In the genomic region with DNA sequence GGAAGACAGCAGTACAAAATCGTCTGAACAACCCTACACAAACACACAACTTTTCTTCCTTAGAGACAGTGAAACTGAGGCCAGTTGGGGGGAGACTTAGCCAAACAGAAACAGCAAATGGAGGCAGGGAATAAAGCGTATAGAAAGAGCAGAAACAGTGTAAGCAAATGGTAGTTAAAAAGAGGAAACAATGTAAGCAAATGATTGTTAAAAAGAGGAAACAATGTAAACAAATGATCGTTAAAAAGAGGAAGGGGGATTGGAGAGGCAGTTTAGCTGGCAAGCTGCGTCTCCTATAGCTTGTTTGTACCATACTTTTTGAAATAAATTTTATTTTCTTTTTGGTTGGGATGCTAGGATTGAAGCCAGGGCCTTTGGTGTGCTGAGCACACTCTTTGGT, we compare ENCODE assay signal across 15 mouse cellular contexts. TPM values are rescaled to one million over a fixed set of nuclear protein-coding genes. Genes with fewer than 3 reads are reported as not detected.
DNase-seq lines count a peak whose midpoint lies in the region; ATAC-seq lines count a peak whose summit lies in the region.
"Had no signal": no experiment of that assay in that cellular context is flagged by ENCODE, and none has a peak within 500 bp of the region (broad histone marks: within the 10 kb centered on the region; RNA-seq: fewer than 3 reads in every experiment).

No protein-coding gene starts in this region.

- H3K4me2 ChIP-seq in heart, embryonic 13.5 days: no peak overlapping the region
- H3K4me2 ChIP-seq in limb, embryonic 13.5 days (replicated peaks): peak overlapping the region; percentile 39
- H3K4me2 ChIP-seq: liver, embryonic 13.5 days had no signal

- no peak for ATAC-seq in heart, embryonic 13.5 days (ENCODE audit: extremely low read depth, insufficient number of reproducible peaks, low FRiP score, low TSS enrichment)
- ATAC-seq in limb, embryonic 13.5 days (ENCODE audit: low FRiP score, low read depth): no peak
- ATAC-seq: inflammation-experienced regulatory T-cells, adult 6 months had no signal

- H3K27me3 ChIP-seq in heart, embryonic 13.5 days (replicated peaks): no peaks in the 10 kb centered on the region
- H3K27me3 ChIP-seq in embryonic facial prominence, embryonic 10.5 days (replicated peaks; ENCODE audit: low read depth, poor library complexity, severe bottlenecking): no peaks in the 10 kb centered on the region
- no peaks in the 10 kb centered on the region for H3K27me3 ChIP-seq in limb, embryonic 13.5 days
- H3K27me3 ChIP-seq: liver, embryonic 13.5 days had no signal

- H3K9me3 ChIP-seq in heart, embryonic 13.5 days: no peaks in the 10 kb centered on the region
- H3K9me3 ChIP-seq in embryonic facial prominence, embryonic 10.5 days: no peaks in the 10 kb centered on the region
- no peaks in the 10 kb centered on the region for H3K9me3 ChIP-seq in limb, embryonic 13.5 days
- H3K9me3 ChIP-seq: forebrain, embryonic 10.5 days; liver, embryonic 13.5 days had no signal

- no peak overlapping the region for H3K4me3 ChIP-seq in heart, embryonic 13.5 days
- no peak overlapping the region for H3K4me3 ChIP-seq in embryonic facial prominence, embryonic 10.5 days
- no peak overlapping the region for H3K4me3 ChIP-seq in limb, embryonic 13.5 days
- H3K4me3 ChIP-seq: forebrain, embryonic 10.5 days; liver, embryonic 13.5 days had no signal

- 65% methylated on average over 4 of the region's 4 CpGs for WGBS in heart, embryonic 13.5 days
- 76% methylated on average over 4 of the region's 4 CpGs for WGBS in embryonic facial prominence, embryonic 10.5 days
- WGBS in limb, embryonic 13.5 days: 40% methylated on average over 4 of the region's 4 CpGs

- no peak overlapping the region for H3K9ac ChIP-seq in heart, embryonic 13.5 days
- H3K9ac ChIP-seq in limb, embryonic 13.5 days: no peak overlapping the region
- H3K9ac ChIP-seq: liver, embryonic 13.5 days had no signal

- peaks cover 58% of the 10 kb centered on the region for H3K4me1 ChIP-seq in heart, embryonic 13.5 days
- peaks cover 24% of the 10 kb centered on the region for H3K4me1 ChIP-seq in embryonic facial prominence, embryonic 10.5 days
- H3K4me1 ChIP-seq in limb, embryonic 13.5 days: peaks cover 53% of the 10 kb centered on the region
- H3K4me1 ChIP-seq: liver, embryonic 13.5 days had no signal

- H3K27ac ChIP-seq in heart, embryonic 13.5 days (replicated peaks): peak overlapping the region; percentile 92
- H3K27ac ChIP-seq in embryonic facial prominence, embryonic 10.5 days (replicated peaks): peak overlapping the region; percentile 83
- H3K27ac ChIP-seq in limb, embryonic 13.5 days: peak overlapping the region; percentile 96
- H3K27ac ChIP-seq: forebrain, embryonic 10.5 days; liver, embryonic 13.5 days had no signal

- no peak for DNase-seq in heart, postnatal 4 days
- DNase-seq in A20 (ENCODE audit: low read depth, low spot score): peak; percentile 54
- DNase-seq in embryonic facial prominence, embryonic 10.5 days (ENCODE audit: low spot score): no peak
- no peak for DNase-seq in adrenal gland, postnatal 25 days
- no peak for DNase-seq in urinary bladder, postnatal 4 days (ENCODE audit: low spot score in 2 of 2)
- DNase-seq in left cerebral cortex, adult 8-10 months (ENCODE audit: low spot score in 2 of 2): no peak
- DNase-seq: kidney, postnatal 14 days; liver, embryonic 13.5 days; right cerebral cortex, postnatal 25 days; thymus, postnatal 25 days had no signal

- H3K36me3 ChIP-seq in heart, embryonic 13.5 days: no peaks in the 10 kb centered on the region
- H3K36me3 ChIP-seq in embryonic facial prominence, embryonic 10.5 days (replicated peaks): no peaks in the 10 kb centered on the region
- H3K36me3 ChIP-seq in limb, embryonic 13.5 days: no peaks in the 10 kb centered on the region
- H3K36me3 ChIP-seq: forebrain, embryonic 10.5 days; liver, embryonic 13.5 days had no signal

RNA-seq across cellular contexts. Expression of a gene that starts 45.2 kb away (rescaled TPM):
- 429 and 466 TPM in 2 replicates for polyA plus RNA-seq in heart, embryonic 13.5 days (2015; fragmentation: Nextera tagmentation; extraction: Ambion mirVana)
- 100 to 1,000 TPM; 457 to 460 TPM for total RNA-seq in heart, postnatal 4 days (2021)
- polyA plus RNA-seq in embryonic facial prominence, embryonic 10.5 days (2016; fragmentation: Nextera tagmentation; extraction: Ambion mirVana): 192 and 210 TPM in 2 replicates
- 714 and 731 TPM in 2 replicates for polyA plus RNA-seq in limb, embryonic 13.5 days (2015; fragmentation: Nextera tagmentation; extraction: Ambion mirVana)
- total RNA-seq in adrenal gland, postnatal 25 days (2021): 45.8 and 46.1 TPM in 2 replicates
- 10 to 100 TPM; 31.0 to 39.0 (median 36.1) TPM for total RNA-seq in left cerebral cortex, adult 8-10 months (2022)
- total RNA-seq: monocyte, adult 5-6 weeks had no signal
